ENCODE assay signal across 9 mouse cellular contexts in genomic region chr9:124456572-124456971, GRCm38 (mm10). TPM values are rescaled to one million over a fixed set of nuclear protein-coding genes. Genes with fewer than 3 reads are reported as not detected.
DNase-seq lines count a peak whose midpoint lies in the region; ATAC-seq and TF ChIP-seq lines count a peak whose summit lies in the region.
"Had no signal": no experiment of that assay in that cellular context is flagged by ENCODE, and none has a peak within 500 bp of the region (broad histone marks: within the 10 kb centered on the region; RNA-seq: fewer than 3 reads in every experiment).

No protein-coding gene starts in this region.

- TF ChIP-seq CTCF in layer of hippocampus, adult 2 months (conservative IDR thresholded peaks at IDR 0.05) = peak; percentile 71
- peak; percentile 14; the same call in 1 of the 2 replicates for TF ChIP-seq CTCF in embryonic fibroblast, embryonic 13.5 days (IDR thresholded peaks at IDR 0.05; ENCODE audit: borderline replicate concordance, insufficient read depth, low read length)

- H3K4me3 ChIP-seq in layer of hippocampus, adult 2 months = no peak overlapping the region
- H3K4me3 ChIP-seq in embryonic fibroblast, embryonic 13.5 days (ENCODE audit: insufficient read depth, low read length) = no peak overlapping the region
- H3K4me3 ChIP-seq: embryonic facial prominence, embryonic 12.5 days had no signal

- no peak overlapping the region for H3K27ac ChIP-seq in layer of hippocampus, adult 2 months
- no peak overlapping the region for H3K27ac ChIP-seq in embryonic fibroblast, embryonic 13.5 days (ENCODE audit: insufficient read depth, low read length)
- H3K27ac ChIP-seq: embryonic facial prominence, embryonic 12.5 days had no signal

- H3K4me1 ChIP-seq in embryonic fibroblast, embryonic 13.5 days (ENCODE audit: control insufficient read depth, insufficient read depth, low read length) = no peaks in the 10 kb centered on the region
- H3K4me1 ChIP-seq: embryonic facial prominence, embryonic 12.5 days had no signal

- TF ChIP-seq POLR2A in embryonic fibroblast, embryonic 13.5 days (IDR thresholded peaks at IDR 0.05; ENCODE audit: low read depth, low read length) = no peak

- no peak for DNase-seq in layer of hippocampus, adult 2 months (ENCODE audit: low spot score in 2 of 2)
- DNase-seq in layer of hippocampus, adult 9-10 months (ENCODE audit: low spot score) = no peak
- DNase-seq in Muller cell, postnatal 12 days (ENCODE audit: inconsistent ontology term) = peak; percentile 27
- peak; percentile 51 for DNase-seq in kidney, postnatal 14 days
- DNase-seq in frontal cortex, postnatal 10 days (ENCODE audit: low spot score in 2 of 2) = no peak

- ATAC-seq in megakaryocyte-erythroid progenitor cell, adult 5-6 weeks (replicated peaks; ENCODE audit: low FRiP score, low TSS enrichment, poor library complexity, severe bottlenecking) = peak; percentile 92
- no peak for ATAC-seq in cerebellum, adult (ENCODE audit: insufficient number of reproducible peaks, low FRiP score, low TSS enrichment)

RNA-seq across cellular contexts. Expression of gene Ppp2r3d, which starts 20.1 kb away (rescaled TPM):
- total RNA-seq in layer of hippocampus, adult 2 months (2021) = 100 to 1,000 TPM in 1 of 2 experiments, 10 to 100 TPM in 1; 98.4 to 106 TPM
- 44.5 and 50.0 TPM in 2 replicates for polyA plus RNA-seq in embryonic fibroblast, embryonic 13.5 days (2011; ENCODE audit: insufficient read length, low read depth, missing spikeins)
- 46.3 and 63.5 TPM in 2 replicates for total RNA-seq in megakaryocyte-erythroid progenitor cell, adult 5-6 weeks (2014; fragmentation: Nextera tagmentation)
- total RNA-seq in megakaryocyte-erythroid progenitor cell, adult 5-6 weeks (2017) = 9.3 and 9.6 TPM in 2 replicates

RNA-seq across cellular contexts. Expression of gene Gm21836, which starts 37.0 kb away (rescaled TPM):
- total RNA-seq in layer of hippocampus, adult 2 months (2021) = not detected
- polyA plus RNA-seq in embryonic fibroblast, embryonic 13.5 days (2011; ENCODE audit: insufficient read length, low read depth, missing spikeins) = not detected in 2 replicates
- total RNA-seq in megakaryocyte-erythroid progenitor cell, adult 5-6 weeks (2014; fragmentation: Nextera tagmentation) = not detected in 2 replicates
- total RNA-seq in megakaryocyte-erythroid progenitor cell, adult 5-6 weeks (2017) = not detected in 2 replicates
- polyA plus RNA-seq: embryonic facial prominence, embryonic 12.5 days had no signal

Comparison
In these comparisons a context has a peak if more than half of its experiments do, and no peak if none do; other contexts are left out.
1. DNase-seq: peak in Muller cell, postnatal 12 days (single experiment) and kidney, postnatal 14 days (single experiment); none in layer of hippocampus, adult 2 months (0 of 2), layer of hippocampus, adult 9-10 months (single experiment) and frontal cortex, postnatal 10 days (0 of 2).